Mouse (Mus musculus): Measurements from ENCODE around the gene Gm21425.
"Not testable (repeated sequence)": the region's sequence is repeated elsewhere in the genome, so short reads cannot be mapped to it uniquely, and the experiment has no call there.

Gm21425 gene

GRCm38 (mm10) chrY:13161668-13162067, at the start of gene Gm21425:
Gene Gm21425 (plus strand): TSS chrY:13161968.
- DNase-seq (ENCODE audit: low spot score in 2 of 2): not testable (repeated sequence)

- DNase-seq (ENCODE audit: low spot score in 2 of 2): not testable (repeated sequence)
Measured at GRCm38 (mm10) chrY:13133392-13133791, 28.4 kb upstream of the Gm21425 start, which contains the start of gene Gm21891. Gene Gm21891 (minus strand): TSS chrY:13133492.

Measured in urinary bladder, postnatal 4 days (tissue).